Mouse (Mus musculus): ENCODE data around the gene Slc4a11. TPM values are rescaled to one million over a fixed set of nuclear protein-coding genes. Genes with fewer than 3 reads are reported as not detected.
A peak's percentile ranks its signal among the peaks of the same experiment; 100 is the strongest.

Slc4a11 gene
- polyA plus RNA-seq, 1 experiment from 2014 or later = 0.50 TPM

DNA sequence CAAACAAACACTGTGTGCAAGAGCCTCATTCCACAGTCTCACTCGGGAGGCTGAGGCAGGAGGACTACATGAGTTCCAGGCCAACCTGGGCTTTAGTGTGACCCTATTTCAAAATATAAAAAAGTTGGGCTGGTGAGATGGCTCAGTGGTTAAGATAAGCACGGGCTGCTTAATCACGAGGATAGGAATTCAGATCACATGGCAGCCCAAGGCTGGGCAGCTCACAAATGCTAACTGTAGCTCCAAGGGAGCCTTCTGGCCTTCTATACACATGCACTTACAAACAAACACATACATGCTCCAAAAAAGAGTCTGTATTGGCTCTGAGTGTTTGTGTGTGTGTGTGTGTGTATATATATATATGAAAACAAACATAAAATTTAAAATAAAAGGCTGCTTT, 3.8 kb downstream of the Slc4a11 start:
- no peaks in the 10 kb centered on the region for H3K9me3 ChIP-seq (ENCODE audit: control insufficient read depth, low read length)
- H3K4me3 ChIP-seq (ENCODE audit: low read depth, low read length) = no peak overlapping the region
- H3K4me1 ChIP-seq (ENCODE audit: control insufficient read depth, insufficient read depth, low read length) = peaks cover 16% of the 10 kb centered on the region; the same call in 1 of the 2 replicates
- no peak for ATAC-seq (ENCODE audit: low read depth)
- no peak overlapping the region for H3K4me2 ChIP-seq (ENCODE audit: low read depth, low read length)
- H3K27ac ChIP-seq (ENCODE audit: low read depth, low read length) = no peak overlapping the region
- 43% methylated on average over 3 of the region's 3 CpGs for WGBS
- H3K27me3 ChIP-seq (ENCODE audit: control insufficient read depth, insufficient read depth, low read length) = peaks cover 22% of the 10 kb centered on the region
- no peak overlapping the region for H3K9ac ChIP-seq (replicated peaks; ENCODE audit: low read depth, low read length)
- no peaks in the 10 kb centered on the region for H3K36me3 ChIP-seq (ENCODE audit: control insufficient read depth, insufficient read depth, low read length)

DNA sequence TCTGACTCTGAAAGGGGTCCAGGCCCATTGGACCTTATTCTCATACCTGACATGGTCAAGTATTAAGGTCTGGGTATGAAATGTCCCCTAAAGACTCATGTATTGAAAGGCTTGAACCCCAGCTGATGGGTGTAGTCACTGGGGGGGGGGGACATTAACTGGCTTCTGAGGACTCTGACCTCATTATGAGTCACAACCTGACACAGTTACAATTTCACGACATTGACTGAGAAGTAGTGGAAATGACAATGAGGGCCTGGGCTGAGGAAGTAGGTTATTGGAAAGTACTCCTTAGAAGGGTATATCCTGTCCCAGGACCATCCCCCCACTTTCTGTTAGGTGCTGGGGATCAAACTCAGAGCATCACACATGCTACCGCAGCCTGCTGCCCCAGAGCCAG, 8.3 kb downstream of the Slc4a11 start:
- WGBS = 81% methylated on average over 2 of the region's 2 CpGs
- Histone ChIP-seq H3K36me3 (ENCODE audit: control insufficient read depth, insufficient read depth, low read length) (0 out of 2 replicates have a peak, but pooled peaks cover 2% of the 10 kb centered on the region), H3K9me3 (ENCODE audit: control insufficient read depth, low read length) (no peaks in the 10 kb centered on the region), H3K9ac (replicated peaks; ENCODE audit: low read depth, low read length) (no peak overlapping the region), H3K4me1 (ENCODE audit: control insufficient read depth, insufficient read depth, low read length) (no peaks in the 10 kb centered on the region), H3K4me3 (ENCODE audit: low read depth, low read length) (no peak overlapping the region), H3K27me3 (ENCODE audit: control insufficient read depth, insufficient read depth, low read length) (no peaks in the 10 kb centered on the region), H3K4me2 (ENCODE audit: low read depth, low read length) (no peak overlapping the region), H3K27ac (ENCODE audit: low read depth, low read length) (no peak overlapping the region)
- ATAC-seq (ENCODE audit: low read depth) = no peak

GRCm38 (mm10) chr2:130685426-130685825, 11.9 kb downstream of the Slc4a11 start:
- no peak for ATAC-seq (ENCODE audit: low read depth)
- WGBS = 95% methylated on average over 9 of the region's 9 CpGs

DNA sequence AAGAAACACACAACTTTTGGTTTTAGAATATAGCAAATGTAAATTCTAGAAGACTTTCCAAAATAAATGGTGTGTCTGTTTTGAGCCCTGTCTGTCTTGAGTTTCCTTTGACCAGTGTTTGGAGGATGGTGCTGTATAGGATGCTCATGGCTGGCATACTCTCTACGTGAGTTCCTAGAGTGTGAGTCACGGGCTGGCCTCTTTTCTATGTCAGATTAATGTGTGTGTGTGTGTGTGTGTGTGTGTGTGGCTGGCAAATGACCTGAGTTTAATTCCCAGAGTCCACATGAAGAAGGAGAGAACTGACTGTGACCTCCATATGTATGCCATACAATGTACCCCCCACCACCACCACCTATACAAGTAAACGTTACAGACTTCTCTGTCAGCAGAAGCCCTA, 15.8 kb downstream of the Slc4a11 start:
- Histone ChIP-seq H3K9ac (replicated peaks; ENCODE audit: low read depth, low read length) (no peak overlapping the region), H3K4me2 (ENCODE audit: low read depth, low read length) (no peak overlapping the region), H3K27ac (ENCODE audit: low read depth, low read length) (no peak overlapping the region), H3K4me1 (ENCODE audit: control insufficient read depth, insufficient read depth, low read length) (no peaks in the 10 kb centered on the region), H3K27me3 (ENCODE audit: control insufficient read depth, insufficient read depth, low read length) (no peaks in the 10 kb centered on the region), H3K36me3 (ENCODE audit: control insufficient read depth, insufficient read depth, low read length) (peaks cover 44% of the 10 kb centered on the region), H3K9me3 (ENCODE audit: control insufficient read depth, low read length) (no peaks in the 10 kb centered on the region), H3K4me3 (ENCODE audit: low read depth, low read length) (no peak overlapping the region)
- 89% methylated on average over 3 of the region's 3 CpGs for WGBS
- no peak for ATAC-seq (ENCODE audit: low read depth)

More at GRCm38 (mm10) chr2:130685426-130685825, 11.9 kb downstream of the Slc4a11 start:
- H3K9ac ChIP-seq (replicated peaks; ENCODE audit: low read depth, low read length) = no peak overlapping the region
- H3K4me2 ChIP-seq (ENCODE audit: low read depth, low read length) = no peak overlapping the region
- H3K4me1 ChIP-seq (ENCODE audit: control insufficient read depth, insufficient read depth, low read length) = no peaks in the 10 kb centered on the region
- no peak overlapping the region for H3K27ac ChIP-seq (ENCODE audit: low read depth, low read length)
- no peak overlapping the region for H3K4me3 ChIP-seq (ENCODE audit: low read depth, low read length)
- H3K9me3 ChIP-seq (ENCODE audit: control insufficient read depth, low read length) = no peaks in the 10 kb centered on the region
- peaks cover 6% of the 10 kb centered on the region for H3K36me3 ChIP-seq (ENCODE audit: control insufficient read depth, insufficient read depth, low read length)
- no peaks in the 10 kb centered on the region for H3K27me3 ChIP-seq (ENCODE audit: control insufficient read depth, insufficient read depth, low read length)

- Histone ChIP-seq H3K36me3 (ENCODE audit: control insufficient read depth, insufficient read depth, low read length) (peaks cover 60% of the 10 kb centered on the region), H3K4me2 (ENCODE audit: low read depth, low read length) (no peak overlapping the region), H3K9ac (replicated peaks; ENCODE audit: low read depth, low read length) (no peak overlapping the region), H3K27ac (ENCODE audit: low read depth, low read length) (no peak overlapping the region), H3K4me1 (ENCODE audit: control insufficient read depth, insufficient read depth, low read length) (no peaks in the 10 kb centered on the region), H3K4me3 (ENCODE audit: low read depth, low read length) (no peak overlapping the region), H3K9me3 (ENCODE audit: control insufficient read depth, low read length) (no peaks in the 10 kb centered on the region), H3K27me3 (ENCODE audit: control insufficient read depth, insufficient read depth, low read length) (no peaks in the 10 kb centered on the region)
- WGBS = 89% methylated on average over 6 of the region's 6 CpGs
- no peak for ATAC-seq (ENCODE audit: low read depth)
Measured at GRCm38 (mm10) chr2:130679899-130680298, 17.4 kb downstream of the Slc4a11 start.

DNA sequence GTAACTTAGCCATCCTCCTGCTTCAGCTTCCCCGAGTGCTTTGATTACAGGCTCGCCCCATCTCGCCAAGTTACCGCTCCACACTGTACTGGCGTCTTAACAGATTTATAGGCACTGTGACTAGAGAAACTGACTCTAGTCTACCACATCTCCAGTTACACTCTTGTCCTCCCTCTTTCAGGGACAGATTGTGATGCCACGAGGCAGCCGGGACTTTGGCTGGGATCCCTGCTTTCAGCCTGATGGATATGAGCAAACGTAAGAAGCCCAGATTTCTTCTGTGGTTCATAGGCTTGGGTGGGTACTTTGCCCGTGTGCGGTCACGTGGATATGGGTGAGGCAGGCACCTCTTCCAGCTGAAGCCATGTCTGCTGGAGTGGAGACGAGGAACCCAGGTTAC, 18.2 kb downstream of the Slc4a11 start:
- Histone ChIP-seq H3K9ac (replicated peaks; ENCODE audit: low read depth, low read length) (no peak overlapping the region), H3K4me1 (ENCODE audit: control insufficient read depth, insufficient read depth, low read length) (no peaks in the 10 kb centered on the region), H3K27ac (ENCODE audit: low read depth, low read length) (no peak overlapping the region), H3K36me3 (ENCODE audit: control insufficient read depth, insufficient read depth, low read length) (peaks cover 66% of the 10 kb centered on the region), H3K9me3 (ENCODE audit: control insufficient read depth, low read length) (no peaks in the 10 kb centered on the region), H3K27me3 (ENCODE audit: control insufficient read depth, insufficient read depth, low read length) (no peaks in the 10 kb centered on the region), H3K4me3 (ENCODE audit: low read depth, low read length) (no peak overlapping the region), H3K4me2 (ENCODE audit: low read depth, low read length) (no peak overlapping the region)
- no peak for ATAC-seq (ENCODE audit: low read depth)
- 97% methylated on average over 12 of the region's 12 CpGs for WGBS

GRCm38 (mm10) chr2:130677211-130677610, 20.1 kb downstream of the Slc4a11 start:
- Histone ChIP-seq H3K4me1 (ENCODE audit: control insufficient read depth, insufficient read depth, low read length) (no peaks in the 10 kb centered on the region), H3K4me2 (ENCODE audit: low read depth, low read length) (no peak overlapping the region), H3K4me3 (ENCODE audit: low read depth, low read length) (no peak overlapping the region), H3K27ac (ENCODE audit: low read depth, low read length) (no peak overlapping the region), H3K9me3 (ENCODE audit: control insufficient read depth, low read length) (no peaks in the 10 kb centered on the region; the same call in 1 of the 2 replicates), H3K36me3 (ENCODE audit: control insufficient read depth, insufficient read depth, low read length) (peaks cover 77% of the 10 kb centered on the region), H3K9ac (replicated peaks; ENCODE audit: low read depth, low read length) (no peak overlapping the region), H3K27me3 (ENCODE audit: control insufficient read depth, insufficient read depth, low read length) (no peaks in the 10 kb centered on the region)
- WGBS = 90% methylated on average over 10 of the region's 10 CpGs
- ATAC-seq (ENCODE audit: low read depth) = no peak

- H3K4me2 ChIP-seq (ENCODE audit: low read depth, low read length) = peak within 1 kb of the TSS; percentile 85
- no peaks in the 10 kb centered on the region for H3K27me3 ChIP-seq (ENCODE audit: control insufficient read depth, insufficient read depth, low read length)
- peaks cover 15% of the 10 kb centered on the region for H3K4me1 ChIP-seq (ENCODE audit: control insufficient read depth, insufficient read depth, low read length)
- H3K27ac ChIP-seq (ENCODE audit: low read depth, low read length) = peak within 1 kb of the TSS; percentile 78
- ATAC-seq (ENCODE audit: low read depth) = peak; percentile 81
- under 1% methylated on average over 31 of the region's 31 CpGs for WGBS
- H3K36me3 ChIP-seq (ENCODE audit: control insufficient read depth, insufficient read depth, low read length) = peaks cover 7% of the 10 kb centered on the region; the same call in 1 of the 2 replicates
- H3K9ac ChIP-seq (replicated peaks; ENCODE audit: low read depth, low read length) = peak within 1 kb of the TSS; percentile 64
- H3K9me3 ChIP-seq (ENCODE audit: control insufficient read depth, low read length) = no peaks in the 10 kb centered on the region
- peak within 1 kb of the TSS; percentile 68 for H3K4me3 ChIP-seq (ENCODE audit: low read depth, low read length)
Measured at GRCm38 (mm10) chr2:130667559-130667958, 29.8 kb downstream of the Slc4a11 start, which contains the start of gene Itpa. Itpa (plus strand) TSS chr2:130667610.

DNA sequence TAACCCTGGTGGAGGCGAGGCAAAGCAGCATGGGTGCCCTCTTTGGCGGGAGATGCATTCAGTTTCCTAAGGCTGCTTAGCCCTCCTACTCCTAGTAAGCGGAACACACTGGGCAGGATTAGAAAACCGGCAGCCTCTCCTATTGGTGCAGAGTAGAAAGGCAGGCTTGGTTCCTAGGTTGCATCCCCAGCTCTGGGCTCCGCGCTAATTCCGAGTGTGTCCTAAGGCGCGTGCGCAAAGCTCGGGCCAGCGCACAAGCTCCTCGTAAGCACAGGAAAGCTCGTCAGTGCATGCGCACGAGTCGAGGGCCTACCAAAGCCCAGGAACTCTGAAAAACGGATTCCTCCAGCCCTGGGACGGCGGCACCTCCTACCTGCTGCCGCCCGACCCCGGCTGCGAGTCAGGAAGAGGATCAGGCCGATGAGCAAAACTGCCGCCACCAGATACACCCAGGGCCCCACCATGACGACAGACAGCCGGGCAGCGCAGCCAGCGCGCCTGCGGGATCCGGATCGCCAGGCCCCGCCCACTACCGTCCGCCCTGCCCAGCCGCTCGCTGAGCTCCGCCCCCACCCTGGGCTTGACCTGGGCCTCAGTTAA, 33.1 kb downstream of the Slc4a11 start, which contains the start of gene Ddrgk1:
Gene Ddrgk1 (minus strand): TSS at position 558 of the 600 bp plus-strand sequence.
- H3K27me3 ChIP-seq (ENCODE audit: control insufficient read depth, insufficient read depth, low read length) = no peaks in the 10 kb centered on the region
- peak; percentile 97 for ATAC-seq (ENCODE audit: low read depth)

More for the DNA sequence above, 33.1 kb downstream of the Slc4a11 start, which contains the start of gene Ddrgk1:
- Histone ChIP-seq H3K9me3 (ENCODE audit: control insufficient read depth, low read length) (no peaks in the 10 kb centered on the region), H3K36me3 (ENCODE audit: control insufficient read depth, insufficient read depth, low read length) (peaks cover 24% of the 10 kb centered on the region), H3K4me1 (ENCODE audit: control insufficient read depth, insufficient read depth, low read length) (peaks cover 15% of the 10 kb centered on the region), H3K4me2 (ENCODE audit: low read depth, low read length) (peak within 1 kb of the TSS; percentile 66), H3K9ac (replicated peaks; ENCODE audit: low read depth, low read length) (peak within 1 kb of the TSS; percentile 78), H3K27ac (ENCODE audit: low read depth, low read length) (peak within 1 kb of the TSS; percentile 99), H3K4me3 (ENCODE audit: low read depth, low read length) (peak within 1 kb of the TSS; percentile 54)
- under 1% methylated on average over 39 of the region's 40 CpGs for WGBS
